Mouse (Mus musculus): ENCODE results near the gene Slc9a9. TPM values are rescaled to one million over a fixed set of nuclear protein-coding genes. Genes with fewer than 3 reads are reported as not detected.

Slc9a9 gene
- polyA plus RNA-seq, 1 experiment: 0.69 TPM

GRCm38 (mm10) chr9:95185840-95186239 is 516.1 kb downstream of the Slc9a9 start:
- Histone ChIP-seq H3K9me3 (peaks cover 9% of the 10 kb centered on the region; the same call in 1 of the 2 replicates), H3K4me1 (peaks cover 9% of the 10 kb centered on the region), H3K4me3 (replicated peaks) (no peak overlapping the region), H3K27me3 (replicated peaks) (peaks cover 2% of the 10 kb centered on the region), H3K36me3 (replicated peaks; ENCODE audit: low read length) (no peaks in the 10 kb centered on the region)
- TF ChIP-seq FLI1 (IDR thresholded peaks at IDR 0.05; ENCODE audit: low read length) (no peak), GATA1 (IDR thresholded peaks at IDR 0.05; ENCODE audit: borderline replicate concordance, low read length) (no peak)

DNA sequence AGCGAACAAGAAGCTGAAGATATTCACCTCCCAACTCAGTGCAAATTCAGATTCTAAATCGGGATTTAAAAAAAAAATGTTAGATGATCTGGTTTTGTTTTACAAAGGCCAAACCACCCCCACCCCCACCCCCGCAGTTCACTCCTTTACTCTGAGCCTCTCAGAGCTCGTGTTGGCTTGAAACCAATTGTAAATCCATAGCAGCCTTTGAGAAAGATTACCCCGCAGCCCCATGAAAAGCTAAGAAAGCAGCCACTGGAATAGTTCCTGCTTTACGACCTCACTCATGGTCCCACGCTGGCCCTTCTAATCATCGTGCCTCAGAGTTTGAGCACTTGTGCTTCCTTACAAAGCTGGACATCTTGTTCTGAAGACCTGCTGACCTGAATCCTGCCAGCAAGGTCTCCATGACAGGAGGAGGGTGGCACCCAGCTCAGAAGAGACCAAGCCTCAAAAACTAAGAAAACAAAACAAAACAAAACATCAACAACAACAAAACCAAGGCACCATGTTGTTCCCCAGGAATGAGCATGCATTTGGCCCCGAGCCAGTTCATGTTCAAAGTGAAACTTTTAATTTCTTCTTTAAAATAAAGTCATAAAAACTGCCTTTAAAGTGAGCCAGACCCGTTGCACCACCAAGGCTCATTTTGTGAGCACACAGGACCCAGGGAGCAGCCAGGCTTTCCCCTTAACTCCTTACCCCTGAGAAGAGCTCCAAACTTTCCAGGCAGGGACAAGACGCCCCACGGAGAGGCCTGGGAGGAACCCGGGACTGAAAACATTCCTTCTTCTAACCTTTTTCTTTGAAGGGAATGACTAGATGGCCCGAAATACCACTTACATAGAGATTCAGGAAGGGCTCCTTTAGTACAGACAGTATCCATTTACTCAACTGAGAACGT is 516.9 kb downstream of the Slc9a9 start:
- no peaks in the 10 kb centered on the region for H3K36me3 ChIP-seq (replicated peaks; ENCODE audit: low read length)
- peaks cover 2% of the 10 kb centered on the region for H3K27me3 ChIP-seq (replicated peaks)
- TF ChIP-seq GATA1 (IDR thresholded peaks at IDR 0.05; ENCODE audit: borderline replicate concordance, low read length) (no peak), FLI1 (IDR thresholded peaks at IDR 0.05; ENCODE audit: low read length) (no peak)
- no peak overlapping the region for H3K4me3 ChIP-seq (replicated peaks)
- H3K9me3 ChIP-seq: peaks cover 9% of the 10 kb centered on the region; the same call in 1 of the 2 replicates
- H3K4me1 ChIP-seq: peaks cover 9% of the 10 kb centered on the region

GRCm38 (mm10) chr9:95188362-95189217 is 518.9 kb downstream of the Slc9a9 start:
- Histone ChIP-seq H3K36me3 (replicated peaks; ENCODE audit: low read length) (no peaks in the 10 kb centered on the region), H3K9me3 (peaks cover 9% of the 10 kb centered on the region; the same call in 1 of the 2 replicates), H3K4me1 (peaks cover 24% of the 10 kb centered on the region), H3K27me3 (replicated peaks) (no peaks in the 10 kb centered on the region), H3K4me3 (replicated peaks) (no peak overlapping the region)
- TF ChIP-seq GATA1 (IDR thresholded peaks at IDR 0.05; ENCODE audit: borderline replicate concordance, low read length) (no peak), FLI1 (IDR thresholded peaks at IDR 0.05; ENCODE audit: low read length) (no peak)

GRCm38 (mm10) chr9:95189218-95189605 is 519.5 kb downstream of the Slc9a9 start:
- H3K4me3 ChIP-seq (replicated peaks): no peak overlapping the region
- no peaks in the 10 kb centered on the region for H3K27me3 ChIP-seq (replicated peaks)
- H3K9me3 ChIP-seq: peaks cover 9% of the 10 kb centered on the region; the same call in 1 of the 2 replicates
- no peak for TF ChIP-seq GATA1 (IDR thresholded peaks at IDR 0.05; ENCODE audit: borderline replicate concordance, low read length)
- TF ChIP-seq FLI1 (IDR thresholded peaks at IDR 0.05; ENCODE audit: low read length): no peak
- H3K4me1 ChIP-seq: peaks cover 31% of the 10 kb centered on the region
- H3K36me3 ChIP-seq (replicated peaks; ENCODE audit: low read length): no peaks in the 10 kb centered on the region

- H3K4me3 ChIP-seq (replicated peaks): no peak overlapping the region
Observed at GRCm38 (mm10) chr9:95191442-95191841, 521.7 kb downstream of the Slc9a9 start.

DNA sequence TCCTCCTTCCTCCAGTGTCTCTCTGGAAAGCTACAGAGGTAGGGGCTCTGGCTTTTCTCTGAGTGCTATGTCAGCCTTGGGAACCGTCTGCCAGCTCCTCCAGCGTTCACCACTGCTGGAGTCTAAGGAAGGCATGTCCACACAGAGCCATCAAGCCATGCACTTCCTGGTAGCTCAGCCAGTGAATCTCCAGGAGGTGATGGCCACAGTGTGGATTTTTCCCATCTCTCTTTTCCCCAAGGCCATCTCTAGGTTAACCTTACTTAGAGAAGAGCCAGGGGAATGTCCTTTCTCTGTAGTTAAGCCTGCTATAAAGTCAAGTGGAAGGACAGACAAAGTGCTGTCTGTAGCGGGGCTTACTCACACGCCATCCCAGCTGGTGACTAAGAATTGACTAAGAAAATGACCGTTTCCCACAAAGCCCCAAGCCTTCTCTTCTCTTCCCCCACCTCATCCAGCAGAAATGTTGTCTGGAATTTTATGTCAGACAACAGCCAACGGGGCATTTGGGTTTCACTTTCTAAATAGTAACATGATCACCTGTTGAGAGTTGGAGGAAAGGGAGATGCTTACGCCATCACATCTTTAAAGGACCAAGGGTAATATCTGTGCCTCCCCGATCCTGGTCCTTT is 523.3 kb downstream of the Slc9a9 start:
- H3K4me1 ChIP-seq: peaks cover 47% of the 10 kb centered on the region
- no peaks in the 10 kb centered on the region for H3K36me3 ChIP-seq (replicated peaks; ENCODE audit: low read length)
- H3K27me3 ChIP-seq (replicated peaks): no peaks in the 10 kb centered on the region
- no peak for TF ChIP-seq FLI1 (IDR thresholded peaks at IDR 0.05; ENCODE audit: low read length)
- TF ChIP-seq GATA1 (IDR thresholded peaks at IDR 0.05; ENCODE audit: borderline replicate concordance, low read length): no peak
- no peaks in the 10 kb centered on the region for H3K9me3 ChIP-seq
- H3K4me3 ChIP-seq (replicated peaks): no peak overlapping the region

More at GRCm38 (mm10) chr9:95191442-95191841, 521.7 kb downstream of the Slc9a9 start:
- no peak for TF ChIP-seq FLI1 (IDR thresholded peaks at IDR 0.05; ENCODE audit: low read length)
- no peak for TF ChIP-seq GATA1 (IDR thresholded peaks at IDR 0.05; ENCODE audit: borderline replicate concordance, low read length)
- Histone ChIP-seq H3K4me1 (peaks cover 40% of the 10 kb centered on the region), H3K27me3 (replicated peaks) (no peaks in the 10 kb centered on the region), H3K9me3 (no peaks in the 10 kb centered on the region), H3K36me3 (replicated peaks; ENCODE audit: low read length) (no peaks in the 10 kb centered on the region)

GRCm38 (mm10) chr9:95193672-95194071 is 524.0 kb downstream of the Slc9a9 start:
- H3K4me1 ChIP-seq: peaks cover 43% of the 10 kb centered on the region
- TF ChIP-seq GATA1 (IDR thresholded peaks at IDR 0.05; ENCODE audit: borderline replicate concordance, low read length): no peak
- no peak for TF ChIP-seq FLI1 (IDR thresholded peaks at IDR 0.05; ENCODE audit: low read length)
- no peaks in the 10 kb centered on the region for H3K9me3 ChIP-seq
- no peaks in the 10 kb centered on the region for H3K27me3 ChIP-seq (replicated peaks)
- H3K36me3 ChIP-seq (replicated peaks; ENCODE audit: low read length): no peaks in the 10 kb centered on the region
- no peak overlapping the region for H3K4me3 ChIP-seq (replicated peaks)

DNA sequence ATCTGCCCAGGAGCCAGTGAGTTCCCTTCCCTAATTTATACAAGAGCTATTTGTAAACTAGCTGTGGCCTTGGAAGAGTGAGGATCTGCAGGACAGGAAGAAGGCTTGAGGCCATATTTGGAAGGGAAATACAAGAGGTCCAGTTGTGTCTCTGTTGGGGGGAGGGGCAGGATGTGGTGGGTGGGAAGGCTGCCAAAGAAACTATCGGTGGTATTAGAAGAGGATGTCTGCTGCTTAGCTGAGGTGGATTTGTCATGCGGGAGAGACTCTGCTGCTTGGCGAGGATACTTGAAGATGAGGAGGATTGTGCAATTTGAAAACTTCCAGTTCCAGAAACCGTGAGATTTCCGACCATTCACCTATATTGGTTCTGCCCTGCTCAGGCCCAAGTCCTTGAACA is 524.4 kb downstream of the Slc9a9 start:
- Histone ChIP-seq H3K9me3 (no peaks in the 10 kb centered on the region), H3K27me3 (replicated peaks) (no peaks in the 10 kb centered on the region), H3K36me3 (replicated peaks; ENCODE audit: low read length) (no peaks in the 10 kb centered on the region), H3K4me3 (replicated peaks) (no peak overlapping the region), H3K4me1 (peaks cover 43% of the 10 kb centered on the region)
- TF ChIP-seq GATA1 (IDR thresholded peaks at IDR 0.05; ENCODE audit: borderline replicate concordance, low read length) (no peak), FLI1 (IDR thresholded peaks at IDR 0.05; ENCODE audit: low read length) (no peak)

DNA sequence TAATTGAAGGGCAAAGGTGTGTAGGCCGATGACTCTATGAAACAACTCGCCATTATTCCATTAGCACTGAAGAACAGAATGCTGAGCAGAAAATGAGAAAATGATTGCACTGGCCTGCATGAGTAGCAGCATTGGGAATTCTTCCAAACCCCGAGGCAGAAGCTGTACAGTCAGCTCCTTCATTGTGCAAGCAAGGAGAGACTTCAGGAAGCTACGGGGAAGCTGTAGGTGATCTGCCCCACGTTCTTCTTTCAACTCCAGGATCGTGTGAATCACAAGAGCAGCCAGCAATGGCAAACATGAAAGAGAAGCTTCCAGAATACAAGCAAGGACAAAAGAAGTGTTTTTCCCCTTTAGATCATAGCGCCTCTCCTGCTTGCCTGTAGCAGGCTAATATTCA is 538.0 kb downstream of the Slc9a9 start:
- Histone ChIP-seq H3K4me3 (replicated peaks) (no peak overlapping the region), H3K9me3 (no peaks in the 10 kb centered on the region; the same call in 1 of the 2 replicates), H3K36me3 (replicated peaks; ENCODE audit: low read length) (no peaks in the 10 kb centered on the region), H3K27me3 (replicated peaks) (peaks cover 9% of the 10 kb centered on the region), H3K4me1 (no peaks in the 10 kb centered on the region)
- TF ChIP-seq GATA1 (IDR thresholded peaks at IDR 0.05; ENCODE audit: borderline replicate concordance, low read length) (no peak), FLI1 (IDR thresholded peaks at IDR 0.05; ENCODE audit: low read length) (no peak)

All from megakaryocyte, embryonic 14.5 days (primary cell).